Mouse (Mus musculus) large intestine, adult 2 months (tissue): Measurements from ENCODE around the gene Ywhag. TPM values are rescaled to one million over a fixed set of nuclear protein-coding genes. Genes with fewer than 3 reads are reported as not detected.

ENCODE experiments used
- DNase-seq: peaks from one replicate; pipeline ENCODE4 v3.0.0-alpha.2; 2012; ENCODE audit warnings: low read depth, low spot score
- WGBS: fragments of 180-500 bp; shearing (Covaris S2); methylation state at CpG from one replicate; pipeline ENCODE4 v1.1.7; 2018; 5-methylcytosine and 5-hydroxymethylcytosine counted together
- polyA plus RNA-seq: library from polyadenylated mRNA; depleted of rRNA; stranded (reverse); fragments of >200 nt; gene quantifications from 2 replicates; pipeline ENCODE4 v1.2.3, GENCODE M21; 2012; rRNA removed

Ywhag gene
- polyA plus RNA-seq, 1 experiment: 41.6 TPM

- DNase-seq: no peak
- WGBS: 53% methylated on average over 8 of the region's 8 CpGs
Observed at GRCm38 (mm10) chr5:135866662-135867061, 67.8 kb downstream of the Ywhag start.

Other genes starting within 250 kb of the Ywhag start
- 118 and 186 TPM in 2 replicates for gene Tmem120a, start 190.2 kb downstream of the Ywhag start, polyA plus RNA-seq
- 0.16 and 0.23 TPM in 2 replicates for gene Styxl1, start 156.2 kb downstream of the Ywhag start, polyA plus RNA-seq
- gene Mdh2, start 156.1 kb downstream of the Ywhag start, polyA plus RNA-seq: 922 and 1,860 TPM in 2 replicates
- 0.15 and 0.17 TPM in 2 replicates for gene Srrm3, start 127.7 kb downstream of the Ywhag start, polyA plus RNA-seq
- 119 and 133 TPM in 2 replicates for gene Hspb1, start 46.7 kb downstream of the Ywhag start, polyA plus RNA-seq
- 4.6 and 4.9 TPM in 2 replicates for gene Ssc4d, start 39.9 kb upstream of the Ywhag start, polyA plus RNA-seq
- not detected in 2 replicates for gene Zp3, start 45.5 kb upstream of the Ywhag start, polyA plus RNA-seq
- gene Dtx2, start 60.2 kb upstream of the Ywhag start, polyA plus RNA-seq: 10.1 and 13.6 TPM in 2 replicates
- 4.0 and 10.9 TPM in 2 replicates for gene Upk3b, start 103.9 kb upstream of the Ywhag start, polyA plus RNA-seq
- 1.3 and 1.6 TPM in 2 replicates for gene Upk3bl, start 119.9 kb upstream of the Ywhag start, polyA plus RNA-seq
- 30.9 and 33.5 TPM in 2 replicates for gene Rasa4, start 149.3 kb upstream of the Ywhag start, polyA plus RNA-seq
- gene Polr2j, start 182.0 kb upstream of the Ywhag start, polyA plus RNA-seq: 106 and 116 TPM in 2 replicates
- 20.9 and 25.0 TPM in 2 replicates for gene Lrwd1, start 201.5 kb upstream of the Ywhag start, polyA plus RNA-seq
- gene Alkbh4, start 201.5 kb upstream of the Ywhag start, polyA plus RNA-seq: 19.7 and 21.5 TPM in 2 replicates
- gene Orai2, start 236.1 kb upstream of the Ywhag start, polyA plus RNA-seq: 25.3 and 37.0 TPM in 2 replicates